Mouse (Mus musculus) liver, postnatal 0 days (tissue): Measurements from ENCODE around the gene Lrig1. TPM values are rescaled to one million over a fixed set of nuclear protein-coding genes. Genes with fewer than 3 reads are reported as not detected.
A peak's percentile ranks its signal among the peaks of the same experiment; 100 is the strongest.

Source experiments
- ATAC-seq: fragments of 200-750 bp; cut with Nextera tagmentation; 2 replicates; pipeline ENCODE4 v1.8.0; 2017; ENCODE audit warnings: mild to moderate bottlenecking, moderate library complexity
- DNase-seq: peaks from one replicate; pipeline ENCODE4 v3.0.0-alpha.2; 2016
- H3K27ac ChIP-seq: fragments of 300-500 bp; sonication (generic); 2 replicates; pipeline ENCODE4 v1.5.1; 2014; ENCODE audit warnings: antibody characterized with exemption, moderate library complexity, mild to moderate bottlenecking, low read depth
- H3K27me3 ChIP-seq: fragments of 300-500 bp; sonication (generic); 2 replicates; pipeline ENCODE4 v1.6.1; 2014; ENCODE audit warnings: low read length, control low read depth, mixed read lengths; ENCODE audit not compliant: insufficient read depth
- H3K36me3 ChIP-seq: fragments of 300-500 bp; sonication (generic); replicated peaks from 2 replicates; pipeline ENCODE4 v1.6.1; 2014; ENCODE audit warnings: mild to moderate bottlenecking, control low read depth, low read length, moderate library complexity, mixed read lengths; ENCODE audit not compliant: insufficient read depth
- H3K4me1 ChIP-seq: fragments of 300-500 bp; sonication (generic); 2 replicates; pipeline ENCODE4 v1.6.1; 2014; ENCODE audit warnings: antibody characterized with exemption, mild to moderate bottlenecking, control low read depth; ENCODE audit not compliant: insufficient read depth
- H3K4me2 ChIP-seq: fragments of 300-500 bp; sonication (generic); 2 replicates; pipeline ENCODE4 v1.6.1; 2014; ENCODE audit warnings: low read depth, mild to moderate bottlenecking, low read length, moderate library complexity, mixed read lengths
- H3K4me3 ChIP-seq: fragments of 300-500 bp; sonication (generic); 2 replicates; pipeline ENCODE4 v1.5.1; 2014; ENCODE audit warnings: low read depth, low read length
- H3K9ac ChIP-seq: fragments of 300-500 bp; sonication (generic); replicated peaks from 2 replicates; pipeline ENCODE4 v1.6.1; 2014; ENCODE audit warnings: mild to moderate bottlenecking, moderate library complexity
- H3K9me3 ChIP-seq: fragments of 300-500 bp; sonication (generic); 2 replicates; pipeline ENCODE4 v1.6.1; 2016; ENCODE audit warnings: mild to moderate bottlenecking, control low read depth, low read length, mixed read lengths
- CTCF ChIP-seq: sonication (generic); IDR thresholded peaks from 2 replicates; pipeline ENCODE4 v1.5.1; 2016; ENCODE audit warnings: antibody characterized with exemption, low read depth
- EP300 ChIP-seq: IDR thresholded peaks from 2 replicates; pipeline ENCODE4 v1.6.1; 2016; ENCODE audit warnings: antibody characterized with exemption, low read depth, mild to moderate bottlenecking
- WGBS: fragments of 180-500 bp; shearing (Covaris S2); extraction: QIAGEN DNeasy Blood & Tissue Kit; methylation state at CpG from one replicate; pipeline ENCODE4 v1.1.7; 2014; ENCODE audit not compliant: insufficient replicate concordance; 5-methylcytosine and 5-hydroxymethylcytosine counted together
- polyA plus RNA-seq: library from polyadenylated mRNA; unstranded; fragments of >200 nt; fragmentation: Nextera tagmentation; extraction: Ambion mirVana; gene quantifications from 2 replicates; pipeline ENCODE4 v1.2.1, GENCODE M21; 2015

The Lrig1 gene
- polyA plus RNA-seq, 1 experiment from 2014 or later: 2.5 TPM

DNA sequence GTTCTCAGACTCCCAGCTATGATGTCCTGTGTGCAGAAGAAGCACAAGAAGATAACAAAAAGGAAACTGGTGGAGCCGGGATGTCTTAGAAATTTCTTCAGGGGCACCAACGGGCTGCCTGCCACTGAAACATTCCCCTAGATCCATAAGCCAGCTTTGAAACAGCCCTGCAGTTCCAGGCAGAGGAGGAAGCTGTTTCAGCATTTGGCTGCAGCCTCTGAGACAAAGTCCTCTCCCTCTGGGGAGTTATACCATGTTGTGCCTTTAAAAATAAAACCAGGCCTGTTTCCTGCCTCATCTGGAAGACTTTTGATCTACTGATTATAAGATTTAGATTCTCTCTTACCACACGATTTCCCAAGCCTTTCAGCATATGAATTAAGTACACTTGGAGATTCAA lies 55.3 kb downstream of the Lrig1 start:
- H3K4me3 ChIP-seq: no peak overlapping the region
- no peak for DNase-seq
- no peaks in the 10 kb centered on the region for H3K9me3 ChIP-seq

DNA sequence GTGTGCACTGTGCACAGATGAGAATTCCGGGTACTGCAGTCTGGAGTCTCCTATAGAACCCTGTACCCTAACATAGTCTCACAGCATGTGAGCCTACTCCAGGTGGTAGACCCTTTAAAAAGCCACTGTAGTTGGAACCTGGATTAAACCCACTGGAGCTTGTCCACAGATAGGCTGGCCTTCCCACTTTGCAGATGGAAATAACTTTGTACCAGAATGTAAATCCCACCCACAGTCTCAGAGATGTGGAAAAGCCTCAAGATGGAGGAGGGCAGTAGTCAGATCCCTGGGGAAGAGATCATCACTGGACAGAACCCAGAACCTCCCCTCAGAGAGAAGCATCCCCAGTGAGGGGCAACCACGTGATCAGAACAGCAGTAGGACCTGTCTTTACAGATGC lies 56.0 kb downstream of the Lrig1 start:
- H3K27me3 ChIP-seq: no peaks in the 10 kb centered on the region
- TF ChIP-seq CTCF (no peak), EP300 (no peak)
- H3K36me3 ChIP-seq: no peaks in the 10 kb centered on the region
- ATAC-seq: no peak
- peaks cover 16% of the 10 kb centered on the region for H3K4me1 ChIP-seq
- no peak overlapping the region for H3K4me2 ChIP-seq
- no peak overlapping the region for H3K9ac ChIP-seq
- DNase-seq: no peak
- H3K27ac ChIP-seq: no peak overlapping the region
- no peaks in the 10 kb centered on the region for H3K9me3 ChIP-seq
- 77% methylated on average over 2 of the region's 2 CpGs for WGBS
- H3K4me3 ChIP-seq: no peak overlapping the region

More for the DNA sequence above, 55.3 kb downstream of the Lrig1 start:
- 51% methylated on average over 3 of the region's 3 CpGs for whole genome bisulfite sequencing
- Histone ChIP-seq H3K36me3 (no peaks in the 10 kb centered on the region), H3K4me1 (peaks cover 19% of the 10 kb centered on the region), H3K4me2 (no peak overlapping the region), H3K27me3 (no peaks in the 10 kb centered on the region), H3K27ac (no peak overlapping the region), H3K9ac (no peak overlapping the region)
- TF ChIP-seq CTCF (no peak), EP300 (no peak)
- no peak for ATAC-seq

DNA sequence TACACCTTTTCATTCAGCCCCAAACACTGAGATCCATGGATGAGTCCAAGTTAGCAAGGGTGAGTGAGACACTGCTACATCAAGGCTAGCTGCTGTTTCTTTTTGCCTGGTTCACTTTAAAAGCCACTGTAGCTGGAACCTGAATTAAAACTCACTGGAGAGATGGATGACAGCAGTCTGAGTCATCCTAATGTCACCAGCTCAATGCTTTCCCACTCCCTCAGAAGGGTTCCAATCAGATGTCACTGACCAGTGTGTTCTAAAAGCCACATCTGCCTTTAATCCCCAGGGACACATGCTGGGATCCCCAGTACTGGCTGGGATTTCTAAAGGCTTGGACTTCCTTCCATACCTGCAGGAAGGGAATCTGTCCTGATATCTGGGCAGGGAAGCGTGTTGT lies 57.9 kb downstream of the Lrig1 start:
- no peaks in the 10 kb centered on the region for H3K36me3 ChIP-seq
- H3K4me3 ChIP-seq: no peak overlapping the region
- 89% methylated on average over 1 of the region's 1 CpGs for WGBS
- TF ChIP-seq CTCF (no peak), EP300 (no peak)
- DNase-seq (no peak), ATAC-seq (no peak)
- H3K9me3 ChIP-seq: no peaks in the 10 kb centered on the region
- no peak overlapping the region for H3K4me2 ChIP-seq
- H3K4me1 ChIP-seq: peaks cover 4% of the 10 kb centered on the region; the same call in 1 of the 2 replicates
- no peak overlapping the region for H3K9ac ChIP-seq
- no peaks in the 10 kb centered on the region for H3K27me3 ChIP-seq
- H3K27ac ChIP-seq: no peak overlapping the region

DNA sequence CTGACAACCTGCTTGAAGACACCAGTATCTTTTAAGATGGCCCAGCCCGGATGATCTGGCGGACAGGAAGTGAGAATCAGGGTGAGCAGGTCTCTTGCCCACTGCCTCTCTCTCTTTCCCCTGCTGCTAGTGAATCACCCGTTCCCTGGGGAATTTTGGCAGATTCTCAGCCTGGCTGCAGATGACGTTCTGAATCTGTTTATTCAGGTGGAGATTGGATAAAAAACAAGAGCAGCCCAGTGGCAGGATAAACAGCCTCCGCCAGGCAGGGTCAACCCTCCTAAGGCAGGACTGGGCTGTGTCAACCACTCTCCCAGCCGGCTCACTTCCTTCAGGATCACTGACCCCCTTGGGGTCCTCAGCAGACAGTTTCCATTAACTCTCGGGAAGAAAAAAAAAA lies 59.7 kb downstream of the Lrig1 start:
- Histone ChIP-seq H3K9me3 (no peaks in the 10 kb centered on the region), H3K27me3 (no peaks in the 10 kb centered on the region), H3K4me1 (peaks cover 9% of the 10 kb centered on the region; the same call in 1 of the 2 replicates), H3K4me2 (no peak overlapping the region), H3K4me3 (no peak overlapping the region), H3K9ac (no peak overlapping the region), H3K36me3 (no peaks in the 10 kb centered on the region), H3K27ac (no peak overlapping the region)
- TF ChIP-seq CTCF: no peak
- TF ChIP-seq EP300: no peak
- DNase-seq (no peak), ATAC-seq (no peak)
- 51% methylated on average over 7 of the region's 7 CpGs for WGBS

DNA sequence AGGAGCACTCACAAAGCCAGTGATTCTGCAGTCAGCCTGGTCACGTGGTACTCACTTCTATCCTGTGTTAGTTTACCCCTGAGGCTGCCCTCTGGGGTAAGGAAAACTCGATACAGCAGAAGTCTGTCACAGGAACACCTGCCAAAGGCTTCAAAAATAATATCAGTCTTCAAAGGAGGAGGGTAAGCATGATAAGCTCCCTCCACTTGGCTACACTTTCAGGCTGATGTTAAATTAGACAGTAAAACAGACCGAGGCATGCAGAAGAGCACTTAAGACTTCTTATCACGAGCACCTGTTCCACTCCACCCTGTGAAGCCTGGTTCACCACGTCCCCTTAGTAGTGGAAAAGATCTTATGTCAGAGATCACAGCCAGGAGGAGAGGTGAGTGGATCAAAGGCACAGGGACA lies 62.9 kb downstream of the Lrig1 start:
- 43% methylated on average over 5 of the region's 5 CpGs for WGBS
- Histone ChIP-seq H3K4me2 (no peak overlapping the region), H3K27me3 (no peaks in the 10 kb centered on the region), H3K27ac (no peak overlapping the region), H3K9me3 (no peaks in the 10 kb centered on the region), H3K4me1 (peaks cover 9% of the 10 kb centered on the region; the same call in 1 of the 2 replicates), H3K9ac (no peak overlapping the region), H3K36me3 (no peaks in the 10 kb centered on the region), H3K4me3 (no peak overlapping the region)
- ATAC-seq (peak; percentile 70), DNase-seq (no peak)
- TF ChIP-seq CTCF (no peak), EP300 (no peak)

DNA sequence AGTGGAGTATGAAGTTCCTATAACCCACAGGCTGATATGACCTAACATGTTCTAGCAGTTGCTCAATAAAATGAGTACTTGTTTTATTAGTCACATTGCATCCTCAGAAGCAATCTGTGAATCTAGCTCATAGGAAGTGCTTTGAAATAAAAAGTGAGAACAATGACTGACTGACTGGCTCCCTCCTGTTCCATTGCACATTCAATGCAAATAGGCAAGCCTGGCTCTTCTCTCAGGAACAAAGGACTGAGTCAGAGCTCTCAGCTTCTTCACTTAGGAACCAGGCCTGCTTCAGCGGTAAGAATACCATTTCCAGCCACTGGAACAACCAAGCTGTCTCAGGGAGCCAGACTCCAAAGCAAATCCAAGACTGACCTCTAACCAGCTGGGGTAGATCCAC lies 64.6 kb downstream of the Lrig1 start:
- TF ChIP-seq EP300 (no peak), CTCF (no peak)
- DNase-seq: no peak
- no peaks in the 10 kb centered on the region for H3K27me3 ChIP-seq
- peaks cover 9% of the 10 kb centered on the region; the same call in 1 of the 2 replicates for H3K4me1 ChIP-seq
- no peak overlapping the region for H3K4me2 ChIP-seq
- no peaks in the 10 kb centered on the region for H3K36me3 ChIP-seq
- no peak overlapping the region for H3K9ac ChIP-seq
- 65% methylated on average over 1 of the region's 1 CpGs for WGBS
- no peaks in the 10 kb centered on the region for H3K9me3 ChIP-seq
- ATAC-seq: no peak
- H3K27ac ChIP-seq: no peak overlapping the region
- H3K4me3 ChIP-seq: no peak overlapping the region

DNA sequence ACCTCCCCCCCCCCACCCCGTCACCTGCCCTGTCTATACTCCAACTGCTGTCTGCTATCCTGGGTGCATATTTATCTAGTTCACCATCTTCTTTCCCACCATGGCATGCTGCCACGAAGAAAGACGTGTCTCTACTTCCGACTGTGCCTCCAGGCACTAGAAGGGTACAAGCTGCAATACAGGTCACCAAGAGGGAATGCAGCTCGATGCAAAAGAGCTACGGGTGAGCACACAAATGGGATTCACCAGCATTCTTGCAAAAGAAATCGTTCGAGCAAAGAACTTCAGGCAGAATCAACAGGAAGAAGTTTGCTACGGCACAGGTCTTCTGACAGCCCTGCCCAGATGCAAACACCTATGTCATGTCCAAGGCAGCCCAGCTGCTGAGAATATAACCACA lies 65.2 kb downstream of the Lrig1 start:
- Histone ChIP-seq H3K27ac (no peak overlapping the region), H3K36me3 (no peaks in the 10 kb centered on the region), H3K4me3 (no peak overlapping the region), H3K9me3 (no peaks in the 10 kb centered on the region), H3K4me1 (peaks cover 7% of the 10 kb centered on the region; the same call in 1 of the 2 replicates), H3K4me2 (0 out of 2 replicates have a peak overlapping the region, but pooled peaks have one; percentile 9), H3K9ac (no peak overlapping the region), H3K27me3 (no peaks in the 10 kb centered on the region)
- ATAC-seq (peak; percentile 29; the same call in 1 of the 2 replicates), DNase-seq (no peak)
- TF ChIP-seq EP300: no peak
- no peak for TF ChIP-seq CTCF
- 69% methylated on average over 9 of the region's 9 CpGs for WGBS
